Comparison of ENCODE assay signal across 27 mouse cellular contexts in the genomic region with DNA sequence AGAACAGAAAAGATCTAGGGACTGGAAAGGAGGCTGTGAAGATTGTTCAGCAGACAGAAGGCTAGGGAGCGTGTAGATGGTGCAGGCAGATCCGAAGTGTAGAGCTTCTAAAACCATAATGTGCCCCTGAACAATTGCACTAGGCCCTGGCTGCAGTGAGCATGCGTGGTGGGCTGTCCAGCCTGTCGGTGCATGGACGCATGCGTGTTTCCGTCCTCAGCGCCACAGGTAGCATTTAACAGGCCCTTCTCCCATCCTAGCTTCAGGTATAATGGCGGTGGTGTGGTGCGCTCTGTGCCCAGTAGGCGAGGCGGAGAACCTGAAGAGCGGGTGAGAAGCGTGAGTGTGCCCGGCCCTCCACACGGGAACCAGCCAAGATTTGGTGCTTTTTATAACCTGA.
"Had no signal": no experiment of that assay in that cellular context is flagged by ENCODE, and none has a peak within 500 bp of the region (broad histone marks: within the 10 kb centered on the region; RNA-seq: fewer than 3 reads in every experiment).

No protein-coding gene starts in this region.

- H3K4me3 ChIP-seq: gastrocnemius, adult 2 months; heart, embryonic 10.5 days; heart, embryonic 12.5 days; hindbrain, embryonic 10.5 days; hindbrain, embryonic 12.5 days; hindbrain, embryonic 15.5 days; kidney, embryonic 15.5 days; layer of hippocampus, adult 2 months; left cerebral cortex, adult 2 months; limb, embryonic 10.5 days; limb, embryonic 12.5 days; liver, embryonic 13.5 days had no signal

- H3K27ac ChIP-seq: gastrocnemius, adult 2 months; heart, embryonic 10.5 days; hindbrain, embryonic 10.5 days; hindbrain, embryonic 12.5 days; hindbrain, embryonic 15.5 days; hindbrain, postnatal 0 days; kidney, embryonic 15.5 days; kidney, postnatal 0 days; layer of hippocampus, adult 2 months; left cerebral cortex, adult 2 months; limb, embryonic 10.5 days; limb, embryonic 12.5 days; liver, embryonic 13.5 days had no signal

- H3K4me1 ChIP-seq: heart, embryonic 10.5 days; heart, embryonic 12.5 days; hindbrain, embryonic 10.5 days; hindbrain, embryonic 12.5 days; hindbrain, embryonic 15.5 days; kidney, embryonic 15.5 days; limb, embryonic 10.5 days; limb, embryonic 12.5 days; liver, embryonic 13.5 days had no signal

- DNase-seq: gastrocnemius, adult 2 months; gastrocnemius, postnatal 10 days; gastrocnemius, postnatal 25 days; heart, adult 18-20 months; heart, postnatal 10 days; heart, postnatal 4 days; kidney, adult 11 months; kidney, adult 2 months; kidney, adult 9 months; kidney, postnatal 14 days; kidney, postnatal 4 days; liver; liver, embryonic 13.5 days had no signal

- H3K36me3 ChIP-seq: heart, embryonic 12.5 days; hindbrain, embryonic 15.5 days; kidney, embryonic 15.5 days; liver, embryonic 13.5 days had no signal

- H3K27me3 ChIP-seq: heart, embryonic 12.5 days; hindbrain, embryonic 12.5 days; hindbrain, embryonic 15.5 days; kidney, embryonic 15.5 days; limb, embryonic 12.5 days; liver, embryonic 13.5 days had no signal

- H3K9me3 ChIP-seq: heart, embryonic 10.5 days; heart, embryonic 12.5 days; hindbrain, embryonic 10.5 days; hindbrain, embryonic 12.5 days; hindbrain, embryonic 15.5 days; kidney, embryonic 15.5 days; limb, embryonic 10.5 days; limb, embryonic 12.5 days; liver, embryonic 13.5 days had no signal

- H3K9ac ChIP-seq: heart, embryonic 12.5 days; hindbrain, embryonic 12.5 days; hindbrain, embryonic 15.5 days; kidney, embryonic 15.5 days; limb, embryonic 12.5 days; liver, embryonic 13.5 days had no signal

- H3K4me2 ChIP-seq: heart, embryonic 12.5 days; hindbrain, embryonic 12.5 days; hindbrain, embryonic 15.5 days; kidney, embryonic 15.5 days; limb, embryonic 12.5 days; liver, embryonic 11.5 days; liver, embryonic 13.5 days had no signal

- ATAC-seq: hindbrain, postnatal 0 days; intestine, embryonic 16.5 days had no signal
